Mouse (Mus musculus): ENCODE measurements around the gene Ttll9.

Gene Ttll9

GRCm38 (mm10) chr2:152962091-152962793 lies at the start of gene Ttll9:
Gene Ttll9 (plus strand): TSS chr2:152962485.
- DNase-seq (ENCODE audit: low spot score) = peak; percentile 83

GRCm38 (mm10) chr2:152913471-152913870 lies 48.8 kb upstream of the Ttll9 start:
- no peak for DNase-seq (ENCODE audit: low spot score)

- peak; percentile 82 for DNase-seq (ENCODE audit: low spot score)
Measured at GRCm38 (mm10) chr2:152914310-152915120, 47.8 kb upstream of the Ttll9 start.

GRCm38 (mm10) chr2:152915453-152915852 lies 46.8 kb upstream of the Ttll9 start:
- DNase-seq (ENCODE audit: low spot score) = no peak

- DNase-seq (ENCODE audit: low spot score) = no peak
Measured at GRCm38 (mm10) chr2:152916111-152916510, 46.2 kb upstream of the Ttll9 start.

GRCm38 (mm10) chr2:152917671-152918070 lies 44.6 kb upstream of the Ttll9 start:
- no peak for DNase-seq (ENCODE audit: low spot score)

GRCm38 (mm10) chr2:152922376-152922775 lies 39.9 kb upstream of the Ttll9 start:
- no peak for DNase-seq (ENCODE audit: low spot score)

GRCm38 (mm10) chr2:152923621-152924020 lies 38.7 kb upstream of the Ttll9 start:
- DNase-seq (ENCODE audit: low spot score) = no peak

- DNase-seq (ENCODE audit: low spot score) = no peak
Measured at GRCm38 (mm10) chr2:152924128-152924527, 38.2 kb upstream of the Ttll9 start.

- no peak for DNase-seq (ENCODE audit: low spot score)
Measured at GRCm38 (mm10) chr2:152924543-152924942, 37.7 kb upstream of the Ttll9 start.

- DNase-seq (ENCODE audit: low spot score) = peak; percentile 80
Measured at GRCm38 (mm10) chr2:152925189-152925872, 37.0 kb upstream of the Ttll9 start.

GRCm38 (mm10) chr2:152926896-152927295 lies 35.4 kb upstream of the Ttll9 start:
- DNase-seq (ENCODE audit: low spot score) = no peak

- no peak for DNase-seq (ENCODE audit: low spot score)
Measured at GRCm38 (mm10) chr2:152927371-152927770, 34.9 kb upstream of the Ttll9 start.

GRCm38 (mm10) chr2:152928219-152928987 lies 33.9 kb upstream of the Ttll9 start:
- DNase-seq (ENCODE audit: low spot score) = peak; percentile 36

GRCm38 (mm10) chr2:152928988-152929370 lies 33.3 kb upstream of the Ttll9 start:
- peak; percentile 38 for DNase-seq (ENCODE audit: low spot score)

- DNase-seq (ENCODE audit: low spot score) = no peak
Measured at GRCm38 (mm10) chr2:152930276-152930675, 32.0 kb upstream of the Ttll9 start.

- DNase-seq (ENCODE audit: low spot score) = no peak
Measured at GRCm38 (mm10) chr2:152931456-152932160, 30.7 kb upstream of the Ttll9 start.

GRCm38 (mm10) chr2:152933048-152933447 lies 29.2 kb upstream of the Ttll9 start, which contains the start of gene Foxs1:
Gene Foxs1 (minus strand): TSS chr2:152933208.
- DNase-seq (ENCODE audit: low spot score) = peak; percentile 65

- peak; percentile 62 for DNase-seq (ENCODE audit: low spot score)
Measured at GRCm38 (mm10) chr2:152933614-152934013, 28.7 kb upstream of the Ttll9 start.

GRCm38 (mm10) chr2:152939846-152940245 lies 22.4 kb upstream of the Ttll9 start:
- peak; percentile 53 for DNase-seq (ENCODE audit: low spot score)

- DNase-seq (ENCODE audit: low spot score) = no peak
Measured at GRCm38 (mm10) chr2:152941106-152941505, 21.2 kb upstream of the Ttll9 start.

All from testis, postnatal 14 days (tissue).